Mouse (Mus musculus) right cerebral cortex, postnatal 36 days (tissue): ENCODE results near the gene Rybp.

ENCODE experiments used
- DNase-seq, 2 experiments: peaks; one replicate each; pipeline ENCODE4 v3.0.0; 2022; ENCODE audit warnings: low spot score in 2 of 2, mixed read lengths in 1 of 2

Gene Rybp

DNA sequence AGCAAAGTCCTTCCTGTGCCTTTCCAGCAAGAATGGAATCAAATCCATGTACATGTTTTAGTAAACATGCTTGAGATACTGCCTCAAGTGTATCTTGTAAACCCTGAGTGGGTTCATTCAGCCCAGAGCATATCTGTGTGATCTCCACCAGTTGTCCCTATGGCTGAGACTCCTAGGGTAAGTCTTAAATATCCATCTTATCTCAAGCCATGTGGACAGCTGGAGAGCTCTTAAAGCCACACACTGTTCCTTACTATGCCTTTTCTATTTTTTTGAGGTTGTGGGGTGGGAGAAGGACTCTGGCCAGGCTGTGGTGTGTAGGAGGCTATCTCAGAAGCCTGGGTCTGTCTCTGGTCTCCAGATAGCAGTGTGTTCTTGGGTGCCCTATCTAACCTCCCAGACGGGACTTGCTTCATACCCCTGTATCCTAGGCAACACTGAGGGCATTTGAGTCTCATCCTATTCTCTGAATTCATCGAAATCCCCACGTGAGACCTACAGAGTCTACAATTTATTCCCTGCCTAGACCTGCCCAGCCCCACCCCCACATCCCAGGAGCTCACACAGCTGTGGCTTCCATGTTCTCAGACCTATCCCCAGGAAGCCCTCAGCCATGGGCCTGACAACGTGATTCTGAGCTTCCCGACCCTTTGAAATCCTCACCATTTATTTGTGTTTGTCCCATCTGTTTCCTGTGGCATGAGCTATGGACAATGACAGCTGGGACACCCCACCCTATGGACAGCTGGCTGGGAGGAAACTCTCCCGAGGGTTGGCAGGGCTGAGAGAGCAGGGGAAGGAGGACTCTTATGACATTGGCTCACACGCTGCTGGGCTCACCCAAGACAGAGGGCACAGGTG, 98.2 kb downstream of the Rybp start:
- no peak for DNase-seq

DNA sequence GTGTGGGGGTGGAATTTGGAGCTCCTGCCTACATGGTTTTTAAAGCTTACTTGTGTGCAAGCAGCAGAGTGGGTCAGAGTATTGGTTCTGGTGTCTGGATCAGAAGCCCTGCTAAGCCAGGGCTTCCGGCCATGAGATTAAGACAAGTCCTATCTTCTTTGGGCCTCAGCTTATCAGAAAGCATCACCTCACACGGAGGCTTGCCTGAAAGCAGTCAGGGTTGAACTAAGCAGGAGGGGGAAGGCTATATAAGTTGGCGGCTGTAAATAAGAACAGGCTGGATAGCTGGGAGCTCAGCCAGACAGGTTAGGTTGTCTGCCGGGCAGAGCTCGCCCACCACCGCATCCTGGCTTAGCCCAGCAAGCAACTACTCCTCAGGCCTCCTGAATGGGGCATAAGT, 99.5 kb downstream of the Rybp start:
- no peak for DNase-seq

- no peak for DNase-seq
Measured at GRCm38 (mm10) chr6:100186789-100187188, 100.5 kb downstream of the Rybp start.

GRCm38 (mm10) chr6:100185524-100185923, 101.8 kb downstream of the Rybp start:
- no peak for DNase-seq

DNA sequence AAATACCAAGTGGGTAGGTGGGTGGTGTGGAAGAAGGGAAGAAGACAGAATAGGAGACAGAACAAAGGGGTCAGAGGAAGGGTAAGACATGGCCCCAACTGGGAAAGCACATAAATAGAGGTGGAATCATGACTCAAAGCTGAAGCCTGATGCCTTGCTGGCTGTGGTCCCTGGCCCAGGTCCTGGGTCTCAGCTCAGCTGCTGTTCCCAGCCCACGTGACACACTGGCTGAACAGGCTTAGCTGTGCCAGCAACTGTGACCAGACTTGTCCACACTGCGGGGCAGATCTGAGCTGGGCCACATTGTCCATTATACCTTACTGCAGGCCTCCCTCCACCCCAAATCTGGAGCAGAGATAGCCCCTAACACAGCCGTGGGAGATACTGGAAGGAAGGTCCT, 103.9 kb downstream of the Rybp start:
- no peak for DNase-seq

DNA sequence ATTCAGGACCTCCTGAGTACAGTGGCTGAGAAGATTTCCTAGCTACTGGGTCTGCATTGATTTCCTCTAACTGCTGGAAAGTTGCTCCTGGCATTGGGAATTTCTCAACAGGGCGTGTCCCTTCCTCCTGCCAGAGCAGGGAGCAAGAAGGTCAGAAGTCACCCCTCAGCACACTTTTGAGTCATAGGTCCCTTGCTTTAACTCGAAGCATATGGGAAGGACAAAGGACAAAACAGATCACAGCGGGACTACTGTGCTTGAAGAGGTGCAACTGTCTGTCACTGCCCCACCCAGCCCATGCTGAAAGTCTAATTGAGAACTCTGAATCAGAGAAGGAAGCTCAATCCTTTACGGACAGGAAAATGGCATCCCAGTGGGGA, 106.4 kb downstream of the Rybp start:
- no peak for DNase-seq

DNA sequence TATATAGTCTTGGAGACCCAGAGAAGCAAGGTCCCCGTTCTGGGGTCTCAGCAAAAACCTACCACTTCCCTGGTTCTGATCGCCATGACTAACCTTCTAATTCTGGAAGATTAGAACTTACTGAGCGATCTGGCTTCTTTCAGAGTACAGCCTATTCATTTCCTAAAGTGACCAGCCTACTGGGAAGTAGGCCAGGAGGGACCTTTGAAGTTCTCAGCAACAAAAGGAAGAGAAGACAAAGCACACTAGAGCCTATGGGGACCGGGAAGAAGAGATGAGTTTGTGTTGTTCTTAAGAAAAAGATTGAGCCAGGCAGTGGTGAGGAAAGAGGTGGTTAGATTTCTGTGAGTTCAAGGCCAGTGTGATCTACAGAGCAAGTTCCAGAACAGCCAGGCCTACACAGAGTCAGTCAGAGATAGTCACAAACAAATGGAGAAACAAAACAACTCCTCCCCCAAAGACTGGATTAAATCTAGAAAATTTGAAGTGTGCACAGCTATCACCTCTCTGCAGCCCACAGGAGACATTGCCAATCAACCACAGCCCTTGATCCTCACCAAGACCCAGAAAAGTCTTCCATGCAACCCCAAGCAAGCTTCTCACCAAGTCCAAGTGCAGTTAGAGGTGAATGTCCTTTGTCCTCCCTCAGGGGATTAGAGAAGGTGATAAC, 106.9 kb downstream of the Rybp start:
- no peak for DNase-seq

DNA sequence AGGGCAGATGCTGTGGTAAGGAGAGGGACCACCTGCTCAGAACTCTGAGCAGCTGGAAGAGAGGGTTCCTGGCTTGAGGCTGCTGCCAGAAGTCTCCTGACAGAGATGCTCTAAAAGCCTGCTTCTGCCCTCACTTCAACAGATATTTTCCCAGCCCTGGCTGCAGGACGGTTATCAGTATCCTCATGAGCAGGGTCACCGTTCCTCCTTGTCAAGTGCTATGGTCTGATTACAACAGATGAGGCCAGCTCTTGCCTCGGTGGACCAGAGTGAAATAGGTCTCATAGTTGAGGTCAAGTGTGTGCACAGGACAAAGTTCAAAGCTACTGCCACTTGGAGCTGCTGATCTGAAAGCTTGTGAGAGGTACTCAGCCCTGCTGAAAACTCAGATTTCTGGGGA, 108.5 kb downstream of the Rybp start:
- no peak for DNase-seq
